7 mouse cellular contexts compared by ENCODE assay signal in genomic region chr7:45124224-45125143, GRCm38 (mm10). TPM values are rescaled to one million over a fixed set of nuclear protein-coding genes. Genes with fewer than 3 reads are reported as not detected.
DNase-seq lines count a peak whose midpoint lies in the region; ATAC-seq lines count a peak whose summit lies in the region.

TSS of gene Rps11 (minus strand) at chr7:45124439.

- H3K27ac ChIP-seq in embryonic facial prominence, embryonic 11.5 days (replicated peaks; ENCODE audit: low read depth, low read length) = peak within 1 kb of the TSS; percentile 77
- peak within 1 kb of the TSS; percentile 95 for H3K27ac ChIP-seq in limb, embryonic 10.5 days
- peak within 1 kb of the TSS; percentile 89 for H3K27ac ChIP-seq in midbrain, embryonic 13.5 days

- peaks cover 27% of the 10 kb centered on the region for H3K36me3 ChIP-seq in embryonic facial prominence, embryonic 11.5 days (replicated peaks; ENCODE audit: control insufficient read depth, insufficient read depth, low read depth, low read length)
- peaks cover 71% of the 10 kb centered on the region for H3K36me3 ChIP-seq in limb, embryonic 10.5 days
- peaks cover 63% of the 10 kb centered on the region for H3K36me3 ChIP-seq in midbrain, embryonic 13.5 days

- peak within 1 kb of the TSS; percentile 89 for H3K9ac ChIP-seq in embryonic facial prominence, embryonic 11.5 days (replicated peaks; ENCODE audit: low read length)
- H3K9ac ChIP-seq in midbrain, embryonic 13.5 days (replicated peaks) = peak within 1 kb of the TSS; percentile 96

- H3K9me3 ChIP-seq in embryonic facial prominence, embryonic 11.5 days (replicated peaks; ENCODE audit: control insufficient read depth, low read length) = no peaks in the 10 kb centered on the region
- no peaks in the 10 kb centered on the region for H3K9me3 ChIP-seq in limb, embryonic 10.5 days (replicated peaks)
- H3K9me3 ChIP-seq in midbrain, embryonic 13.5 days = no peaks in the 10 kb centered on the region

- peak; percentile 82 for ATAC-seq in embryonic facial prominence, embryonic 11.5 days (replicated peaks; ENCODE audit: insufficient number of reproducible peaks, low FRiP score, low TSS enrichment, low read depth)
- ATAC-seq in granulocyte monocyte progenitor cell, adult 5-6 weeks (replicated peaks; ENCODE audit: poor library complexity, severe bottlenecking) = peak; percentile 68
- peak; percentile 88 for ATAC-seq in midbrain, embryonic 13.5 days

- WGBS in embryonic facial prominence, embryonic 11.5 days = under 1% methylated on average over 59 of the region's 59 CpGs
- WGBS in limb, embryonic 10.5 days = under 1% methylated on average over 59 of the region's 59 CpGs
- under 1% methylated on average over 59 of the region's 59 CpGs for WGBS in midbrain, embryonic 13.5 days

- H3K4me1 ChIP-seq in embryonic facial prominence, embryonic 11.5 days (ENCODE audit: control insufficient read depth, insufficient read depth, low read length) = peaks cover 3% of the 10 kb centered on the region
- peaks cover 57% of the 10 kb centered on the region for H3K4me1 ChIP-seq in limb, embryonic 10.5 days
- H3K4me1 ChIP-seq in midbrain, embryonic 13.5 days (replicated peaks) = peaks cover 58% of the 10 kb centered on the region

- H3K4me3 ChIP-seq in embryonic facial prominence, embryonic 11.5 days (ENCODE audit: low read depth, low read length) = peak within 1 kb of the TSS; percentile 65
- H3K4me3 ChIP-seq in limb, embryonic 10.5 days = peak within 1 kb of the TSS; percentile 84
- peak within 1 kb of the TSS; percentile 89 for H3K4me3 ChIP-seq in midbrain, embryonic 13.5 days (replicated peaks)

- no peaks in the 10 kb centered on the region for H3K27me3 ChIP-seq in embryonic facial prominence, embryonic 11.5 days (ENCODE audit: control insufficient read depth, insufficient read depth, low read length)
- no peaks in the 10 kb centered on the region for H3K27me3 ChIP-seq in limb, embryonic 10.5 days (ENCODE audit: low read depth, poor library complexity, severe bottlenecking)
- H3K27me3 ChIP-seq in midbrain, embryonic 13.5 days = no peaks in the 10 kb centered on the region

- peak within 1 kb of the TSS; percentile 63 for H3K4me2 ChIP-seq in embryonic facial prominence, embryonic 11.5 days (ENCODE audit: low read depth, low read length)
- peak within 1 kb of the TSS; percentile 83 for H3K4me2 ChIP-seq in midbrain, embryonic 13.5 days (replicated peaks)

- DNase-seq in adrenal gland, postnatal 14 days = peak; percentile 99
- peak; percentile 100 for DNase-seq in embryonic facial prominence, embryonic 11.5 days (ENCODE audit: low spot score)
- peak; percentile 99 for DNase-seq in kidney, adult 11 months
- DNase-seq in limb, embryonic 10.5 days (ENCODE audit: low spot score) = peak; percentile 99
- DNase-seq in spleen, adult 12 weeks (ENCODE audit: low spot score) = peak; percentile 97

RNA-seq across cellular contexts. Expression of gene Rps11, which starts in this region (rescaled TPM):
- 1,189 and 1,386 TPM in 2 replicates for total RNA-seq in adrenal gland, postnatal 14 days (2021)
- 1,561 and 1,602 TPM in 2 replicates for polyA plus RNA-seq in embryonic facial prominence, embryonic 11.5 days (2014; fragmentation: Nextera tagmentation; extraction: Ambion mirVana)
- 3,834 and 4,027 TPM in 2 replicates for total RNA-seq in granulocyte monocyte progenitor cell, adult 5-6 weeks (2014; fragmentation: Nextera tagmentation)
- 963 and 1,110 TPM in 2 replicates for total RNA-seq in granulocyte monocyte progenitor cell, adult 5-6 weeks (2017)
- 1,846 and 2,302 TPM in 2 replicates for polyA plus RNA-seq in limb, embryonic 10.5 days (2016; fragmentation: Nextera tagmentation; extraction: Ambion mirVana)
- polyA plus RNA-seq in midbrain, embryonic 13.5 days (2015; fragmentation: Nextera tagmentation; extraction: Ambion mirVana) = 1,074 TPM in 2 replicates

Comparison
In these comparisons a context has a peak if more than half of its experiments do, and no peak if none do; other contexts are left out.
1. Peak in every context shown above with its lines: DNase-seq, ATAC-seq, H3K4me3 ChIP-seq and H3K27ac ChIP-seq.